Mouse (Mus musculus) C2C12 (cell line): ENCODE measurements around the gene 4930430A15Rik. TPM values are rescaled to one million over a fixed set of nuclear protein-coding genes. Genes with fewer than 3 reads are reported as not detected.

ENCODE experiments used
- H3K27me3 ChIP-seq: one replicate; pipeline ENCODE4 v1.6.1; 2011; ENCODE audit not compliant: control insufficient read depth, insufficient read depth, insufficient read length
- H3K36me3 ChIP-seq: one replicate; pipeline ENCODE4 v1.6.1; 2011; ENCODE audit not compliant: control insufficient read depth, insufficient read depth
- H3K4me3 ChIP-seq: one replicate; pipeline ENCODE4 v1.5.1; 2011; ENCODE audit warnings: mild to moderate bottlenecking, control low read depth; ENCODE audit not compliant: poor library complexity, insufficient read depth, severe bottlenecking
- H3K79me2 ChIP-seq: one replicate; pipeline ENCODE4 v1.6.1; 2011; ENCODE audit not compliant: control insufficient read depth, insufficient read depth
- H3K79me3 ChIP-seq: one replicate; pipeline ENCODE4 v1.6.1; 2011; ENCODE audit warnings: low read depth, control low read depth
- H3ac ChIP-seq: one replicate; pipeline ENCODE3; 2011; ENCODE audit warnings: low read depth; ENCODE audit not compliant: control insufficient read depth, insufficient read length
- CEBPB ChIP-seq: IDR thresholded peaks from one replicate; pipeline ENCODE4 v1.6.1; 2011; ENCODE audit warnings: low read depth, mild to moderate bottlenecking, control low read depth, moderate library complexity
- CTCF ChIP-seq: IDR thresholded peaks from one replicate; pipeline ENCODE4 v1.5.1; 2011; ENCODE audit not compliant: control insufficient read depth, insufficient read depth, insufficient read length
- FOSL1 ChIP-seq: IDR thresholded peaks from one replicate; pipeline ENCODE4 v1.8.0; 2011; ENCODE audit warnings: mild to moderate bottlenecking, low read length; ENCODE audit not compliant: poor library complexity, insufficient read depth, severe bottlenecking
- MAX ChIP-seq: IDR thresholded peaks from one replicate; pipeline ENCODE4 v1.6.1; 2011; ENCODE audit warnings: mild to moderate bottlenecking, control low read depth
- MYOD1 ChIP-seq: IDR thresholded peaks from one replicate; pipeline ENCODE4 v1.6.1; 2011; ENCODE audit warnings: low read depth; ENCODE audit not compliant: control insufficient read depth, insufficient read length
- MYOG ChIP-seq: IDR thresholded peaks from one replicate; pipeline ENCODE4 v1.6.1; 2011; ENCODE audit not compliant: control insufficient read depth, insufficient read length; ENCODE audit errors: extremely low read depth
- USF1 ChIP-seq: IDR thresholded peaks from one replicate; pipeline ENCODE4 v1.6.1; 2011; ENCODE audit warnings: low read depth, mild to moderate bottlenecking, control low read depth, moderate library complexity
- polyA plus RNA-seq: library from polyadenylated mRNA; unstranded; fragments of >200 nt; fragmentation: generic; extraction: Trizol; gene quantifications from one replicate; pipeline ENCODE4 v1.2.1, GENCODE M21; 2012; ENCODE audit warnings: missing spikeins

Gene 4930430A15Rik
- polyA plus RNA-seq, 1 experiment: not detected

GRCm38 (mm10) chr2:111135739-111136138, 93.7 kb downstream of the 4930430A15Rik start:
- no peaks in the 10 kb centered on the region for H3K27me3 ChIP-seq
- H3K79me3 ChIP-seq: no peaks in the 10 kb centered on the region
- no peak overlapping the region for H3K4me3 ChIP-seq
- no peaks in the 10 kb centered on the region for H3K79me2 ChIP-seq
- H3ac ChIP-seq: no peak overlapping the region
- no peaks in the 10 kb centered on the region for H3K36me3 ChIP-seq
- TF ChIP-seq USF1 (no peak), FOSL1 (no peak), CEBPB (no peak), MYOG (no peak), MAX (no peak), CTCF (no peak), MYOD1 (no peak)

Other genes starting within 250 kb of the 4930430A15Rik start
- not detected for gene Gm13941, start 123.6 kb downstream of the 4930430A15Rik start, polyA plus RNA-seq
- not detected for gene Gm15130, start 76.7 kb downstream of the 4930430A15Rik start, polyA plus RNA-seq
- gene Olfr1275, start 5.7 kb upstream of the 4930430A15Rik start, polyA plus RNA-seq: not detected
- not detected for gene Olfr1276, start 24.9 kb upstream of the 4930430A15Rik start, polyA plus RNA-seq
- not detected for gene Olfr1277, start 44.5 kb upstream of the 4930430A15Rik start, polyA plus RNA-seq
- gene Olfr1278, start 60.5 kb upstream of the 4930430A15Rik start, polyA plus RNA-seq: not detected
- not detected for gene Olfr1279, start 71.0 kb upstream of the 4930430A15Rik start, polyA plus RNA-seq
- not detected for gene Olfr1280, start 84.4 kb upstream of the 4930430A15Rik start, polyA plus RNA-seq
- not detected for gene Olfr1281, start 96.9 kb upstream of the 4930430A15Rik start, polyA plus RNA-seq
- gene Olfr1282, start 106.5 kb upstream of the 4930430A15Rik start, polyA plus RNA-seq: not detected
- not detected for gene Olfr1283, start 137.2 kb upstream of the 4930430A15Rik start, polyA plus RNA-seq
- not detected for gene Olfr1284, start 145.9 kb upstream of the 4930430A15Rik start, polyA plus RNA-seq
- not detected for gene Olfr1286, start 193.5 kb upstream of the 4930430A15Rik start, polyA plus RNA-seq
- not detected for gene Olfr1287, start 219.5 kb upstream of the 4930430A15Rik start, polyA plus RNA-seq
- not detected for gene Olfr1288, start 244.5 kb upstream of the 4930430A15Rik start, polyA plus RNA-seq